Mouse (Mus musculus) erythroid progenitor cell, adult 5-6 weeks (primary cell): ENCODE data around the gene Phf19. TPM values are rescaled to one million over a fixed set of nuclear protein-coding genes. Genes with fewer than 3 reads are reported as not detected.

Experiments used
- ATAC-seq: replicated peaks from 2 replicates; pipeline ENCODE4 v1.8.0; 2016; ENCODE audit warnings: moderate number of reproducible peaks, mild to moderate bottlenecking, moderate TSS enrichment, inconsistent platforms; ENCODE audit not compliant: poor library complexity, low FRiP score, severe bottlenecking
- total RNA-seq, 2 experiments: library from RNA; stranded (forward) in 1 of 2; stranded (reverse) in 1 of 2; fragments of 150-400 nt in 1 of 2; fragments of 186-747, 209-891 nt in 1 of 2; gene quantifications; 2 replicates each; pipeline versions ENCODE4 v1.2.3 to v1.2.4; 2015 to 2017; ENCODE audit warnings: low replicate concordance in 2 of 2

Gene Phf19
- total RNA-seq, 2 experiments from 2014 or later: 1.4 TPM; not detected in 1

- ATAC-seq: no peak
Observed at GRCm38 (mm10) chr2:34941061-34941675, 27.3 kb upstream of the Phf19 start.

- no peak for ATAC-seq
Observed at GRCm38 (mm10) chr2:34940246-34940645, 26.4 kb upstream of the Phf19 start.

- no peak for ATAC-seq
Observed at GRCm38 (mm10) chr2:34938269-34939208, 24.7 kb upstream of the Phf19 start.

GRCm38 (mm10) chr2:34937460-34937859 lies 23.6 kb upstream of the Phf19 start:
- no peak for ATAC-seq

- no peak for ATAC-seq
Observed at GRCm38 (mm10) chr2:34927320-34927719, 13.5 kb upstream of the Phf19 start.

- ATAC-seq: no peak
Observed at GRCm38 (mm10) chr2:34922729-34923128, 8.9 kb upstream of the Phf19 start.

- no peak for ATAC-seq
Observed at GRCm38 (mm10) chr2:34920144-34920543, 6.3 kb upstream of the Phf19 start.

- ATAC-seq: no peak
Observed at GRCm38 (mm10) chr2:34915103-34915502, 1.3 kb upstream of the Phf19 start.

- no peak for ATAC-seq
Observed at GRCm38 (mm10) chr2:34914823-34915082, 927 bp upstream of the Phf19 start.

- ATAC-seq: no peak
Observed at GRCm38 (mm10) chr2:34914069-34914822, 420 bp upstream of the Phf19 start.

- no peak for ATAC-seq
Observed at GRCm38 (mm10) chr2:34912613-34913012, 1.2 kb downstream of the Phf19 start.

- ATAC-seq: no peak
Observed at GRCm38 (mm10) chr2:34911871-34912270, 2.0 kb downstream of the Phf19 start.

GRCm38 (mm10) chr2:34909719-34910118 lies 4.1 kb downstream of the Phf19 start:
- no peak for ATAC-seq

- ATAC-seq: no peak
Observed at GRCm38 (mm10) chr2:34906861-34907604, 6.8 kb downstream of the Phf19 start.

GRCm38 (mm10) chr2:34906426-34906825 lies 7.4 kb downstream of the Phf19 start:
- ATAC-seq: no peak

GRCm38 (mm10) chr2:34904849-34905542 lies 8.8 kb downstream of the Phf19 start:
- ATAC-seq: peak; percentile 89

GRCm38 (mm10) chr2:34903652-34904405 lies 10.0 kb downstream of the Phf19 start:
- ATAC-seq: no peak

GRCm38 (mm10) chr2:34903191-34903590 lies 10.6 kb downstream of the Phf19 start:
- no peak for ATAC-seq

GRCm38 (mm10) chr2:34902731-34903130 lies 11.1 kb downstream of the Phf19 start:
- ATAC-seq: no peak
